Mouse (Mus musculus) thymus, adult 2 months (tissue): ENCODE measurements at regions not wholly inside any gene's neighbourhood (a gene's known extent, or its start where the extent isn't known, plus 50 kb on each side); places are given as distances from the start of the nearest gene placed in this dataset.

ENCODE experiments used
- CTCF ChIP-seq: fragments of 200-500 bp; IDR thresholded peaks from 2 replicates; pipeline ENCODE4 v1.5.1; 2012; ENCODE audit warnings: mild to moderate bottlenecking, control low read depth, low read length, moderate library complexity, borderline replicate concordance; ENCODE audit not compliant: control insufficient read depth, poor library complexity, insufficient read depth; ENCODE audit errors: extremely low read depth
- POLR2A ChIP-seq: fragments of 200-500 bp; IDR thresholded peaks from 2 replicates; pipeline ENCODE4 v1.6.1; 2012; ENCODE audit warnings: mild to moderate bottlenecking, low read length, control low read depth, moderate library complexity; ENCODE audit not compliant: control insufficient read depth, poor library complexity, insufficient read depth; ENCODE audit errors: extremely low read depth

DNA sequence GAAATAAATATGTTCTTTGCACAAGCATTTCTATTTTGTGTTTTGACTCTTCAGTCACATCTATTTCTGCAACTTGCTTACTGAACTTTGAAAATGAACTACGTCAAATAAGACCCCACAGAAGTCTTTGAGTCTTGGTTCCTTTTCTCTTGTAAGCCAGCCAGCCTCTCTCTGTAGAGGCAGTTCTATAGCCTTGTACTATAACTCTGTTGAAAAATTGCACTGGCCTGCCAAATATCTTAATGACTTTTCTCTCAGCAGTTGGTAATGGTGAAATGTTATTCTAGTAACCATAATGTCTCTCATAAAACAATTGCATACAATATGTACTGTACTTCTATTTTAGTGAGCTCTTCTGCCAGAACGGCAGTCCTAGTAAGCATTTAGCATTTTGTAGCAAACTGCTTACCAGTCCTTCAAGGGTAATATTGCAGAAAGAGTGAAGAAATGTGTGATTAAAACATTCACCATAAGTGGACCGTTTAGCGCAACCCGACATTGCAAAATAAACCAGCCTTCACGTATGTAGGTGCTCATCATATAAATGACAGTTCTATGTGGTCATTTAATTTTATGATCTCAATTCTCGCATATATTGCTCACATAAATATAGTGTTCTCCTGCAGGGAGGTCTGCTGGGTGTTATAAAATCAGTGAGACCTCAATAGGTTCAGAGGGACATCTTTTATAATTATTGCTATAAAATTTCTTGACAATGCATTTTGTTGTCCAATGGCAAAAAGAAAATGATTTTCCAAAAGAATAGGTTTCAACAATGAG lies 149.3 kb upstream of the Tbc1d2b start:
- no peak for TF ChIP-seq CTCF
- no peak for TF ChIP-seq POLR2A
